ENCODE assay signal across 16 mouse cellular contexts in the genomic region with DNA sequence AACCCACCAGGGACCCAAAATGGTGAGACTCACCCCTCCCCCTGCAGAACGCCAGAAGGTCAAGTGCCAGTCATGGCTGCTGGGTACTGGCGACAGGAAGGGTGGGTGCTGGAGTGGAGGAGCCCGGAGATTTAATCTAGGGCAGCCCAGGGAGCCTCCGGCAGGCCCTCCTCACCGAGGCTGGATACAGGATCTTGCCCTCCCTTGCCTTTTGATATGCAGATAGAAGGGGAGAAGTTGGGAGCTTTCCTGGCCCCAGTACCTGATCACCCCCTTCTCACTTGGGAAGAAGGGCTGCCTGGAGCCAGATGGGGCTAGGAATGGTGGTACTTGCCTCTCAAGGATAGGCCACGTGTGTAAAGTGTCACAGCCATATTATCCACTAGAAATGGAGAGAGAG. TPM values are rescaled to one million over a fixed set of nuclear protein-coding genes. Genes with fewer than 3 reads are reported as not detected.
"Had no signal": no experiment of that assay in that cellular context is flagged by ENCODE, and none has a peak within 500 bp of the region (broad histone marks: within the 10 kb centered on the region; RNA-seq: fewer than 3 reads in every experiment).

No protein-coding gene starts in this region.

- H3K9ac ChIP-seq: kidney, embryonic 15.5 days; limb, embryonic 15.5 days; liver, embryonic 12.5 days; lung, embryonic 14.5 days; midbrain, embryonic 12.5 days; neural tube, embryonic 12.5 days; stomach, embryonic 15.5 days had no signal

- H3K36me3 ChIP-seq: liver, embryonic 12.5 days; midbrain, embryonic 12.5 days; neural tube, embryonic 12.5 days had no signal

- DNase-seq: kidney, postnatal 25 days; lung, embryonic 14.5 days; lung, postnatal 14 days; right cerebral cortex, postnatal 14 days; thymus, adult 2 months; thymus, postnatal 25 days had no signal

- H3K27ac ChIP-seq: kidney, embryonic 15.5 days; left cerebral cortex, adult 2 months; limb, embryonic 15.5 days; liver, embryonic 12.5 days; midbrain, embryonic 12.5 days; neural tube, embryonic 12.5 days; stomach, embryonic 15.5 days had no signal

- H3K4me2 ChIP-seq: kidney, embryonic 15.5 days; limb, embryonic 15.5 days; liver, embryonic 12.5 days; lung, embryonic 14.5 days; midbrain, embryonic 12.5 days; neural tube, embryonic 12.5 days; stomach, embryonic 15.5 days had no signal

- H3K27me3 ChIP-seq: stomach, embryonic 15.5 days had no signal

- H3K4me1 ChIP-seq: midbrain, embryonic 12.5 days; neural tube, embryonic 12.5 days had no signal

- H3K9me3 ChIP-seq: kidney, embryonic 15.5 days; limb, embryonic 15.5 days; liver, embryonic 12.5 days; midbrain, embryonic 12.5 days; neural tube, embryonic 12.5 days; stomach, embryonic 15.5 days had no signal

- H3K4me3 ChIP-seq: kidney, embryonic 15.5 days; left cerebral cortex, adult 2 months; limb, embryonic 15.5 days; liver, embryonic 12.5 days; midbrain, embryonic 12.5 days; neural tube, embryonic 12.5 days; stomach, embryonic 15.5 days had no signal

- ATAC-seq: liver, embryonic 12.5 days had no signal

RNA-seq across cellular contexts. Expression of gene Mesp1, which starts 24.7 kb away (rescaled TPM):
- polyA plus RNA-seq: kidney, embryonic 15.5 days; limb, embryonic 11.5 days; liver, embryonic 12.5 days; liver, embryonic 16.5 days; lung, embryonic 14.5 days; midbrain, embryonic 12.5 days; neural tube, embryonic 12.5 days; spleen, adult 2 months had no signal
